Mouse (Mus musculus) T-helper 1 cell (primary cell): Measurements from ENCODE around the gene Terf2.

Experiments
- in situ Hi-C: fragments of 300-600 bp; cut with MboI, MseI; formaldehyde crosslinking; loops from one replicate; pipeline ENCODE4 v1.15.1; 2025; ENCODE audit warnings: high pct_unique_total_duplicates

Gene Terf2

DNA sequence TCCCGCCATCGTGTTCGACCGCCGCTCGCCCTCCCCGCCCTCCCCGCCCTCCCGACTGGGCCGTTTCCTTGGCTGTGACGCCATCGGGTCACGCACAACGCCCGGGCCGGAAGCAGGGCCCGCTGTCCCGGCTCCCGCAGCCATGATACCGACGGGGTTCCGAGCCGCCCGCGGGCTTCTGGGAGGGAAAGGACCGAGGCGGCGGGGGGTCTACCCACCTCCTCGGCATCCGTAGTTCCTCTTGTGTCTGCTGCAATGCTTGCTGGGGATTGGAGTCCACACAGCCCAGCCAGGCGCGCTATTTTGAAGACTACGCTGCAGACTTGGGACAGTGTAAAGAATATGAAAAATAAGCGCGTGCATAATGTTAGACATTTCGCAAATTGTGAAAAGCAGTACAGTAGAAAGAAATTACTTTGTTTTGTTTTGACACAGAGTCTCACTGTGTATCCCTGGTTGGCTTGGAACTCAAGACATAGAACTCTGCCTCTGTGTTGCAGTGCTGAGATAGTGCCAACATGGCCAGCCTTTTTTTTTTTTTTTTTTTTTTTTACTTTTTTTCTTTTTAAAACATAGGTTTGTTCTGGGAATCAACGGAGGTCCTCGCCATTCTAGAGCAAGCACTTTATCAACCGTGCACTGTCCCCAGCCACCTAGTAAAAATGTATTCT, at the start of gene Terf2:
Gene Terf2 (minus strand): TSS at position 182 of the 671 bp plus-strand sequence.
- in situ Hi-C loops, result no loop called here

DNA sequence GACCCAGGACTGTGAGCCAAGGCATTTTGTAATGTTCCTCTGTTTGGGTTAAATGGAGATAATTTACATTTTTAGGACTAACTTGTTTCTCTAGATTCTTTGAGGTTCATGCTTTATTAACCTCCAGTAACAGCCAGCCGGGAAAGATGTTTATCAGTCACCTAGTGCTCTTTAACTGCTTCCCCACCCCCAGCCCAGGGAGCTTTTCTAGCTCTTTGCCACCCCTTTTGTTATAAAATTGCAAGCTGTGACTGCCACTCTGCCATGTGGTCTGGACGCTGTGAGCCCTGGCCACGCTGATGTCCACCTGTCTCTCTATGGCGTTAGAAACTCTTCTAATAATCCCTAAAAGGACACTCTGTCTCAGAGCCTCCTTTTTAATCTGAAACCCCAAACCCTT, 47.2 kb upstream of the Terf2 start:
- in situ Hi-C loops, result no loop called here

DNA sequence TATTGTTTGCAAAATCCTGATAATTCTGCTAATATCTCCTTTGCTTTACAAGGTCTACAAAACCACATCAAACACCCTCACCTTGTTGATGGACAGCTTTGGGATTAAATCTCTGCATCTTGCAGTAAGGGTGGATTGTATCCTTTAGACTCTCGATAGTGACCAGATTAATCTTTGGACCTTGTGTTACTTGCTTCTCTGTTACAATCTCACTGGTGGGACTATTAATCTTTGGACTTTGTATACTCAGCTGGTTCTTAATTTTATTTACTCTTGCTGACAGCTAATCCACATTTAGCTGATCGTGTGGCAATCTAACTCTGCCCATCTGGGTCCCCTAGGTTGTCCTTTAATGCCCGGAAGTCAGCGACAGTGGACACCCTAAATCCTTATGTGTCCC, 46.2 kb upstream of the Terf2 start:
- in situ Hi-C loops, result no loop called here

DNA sequence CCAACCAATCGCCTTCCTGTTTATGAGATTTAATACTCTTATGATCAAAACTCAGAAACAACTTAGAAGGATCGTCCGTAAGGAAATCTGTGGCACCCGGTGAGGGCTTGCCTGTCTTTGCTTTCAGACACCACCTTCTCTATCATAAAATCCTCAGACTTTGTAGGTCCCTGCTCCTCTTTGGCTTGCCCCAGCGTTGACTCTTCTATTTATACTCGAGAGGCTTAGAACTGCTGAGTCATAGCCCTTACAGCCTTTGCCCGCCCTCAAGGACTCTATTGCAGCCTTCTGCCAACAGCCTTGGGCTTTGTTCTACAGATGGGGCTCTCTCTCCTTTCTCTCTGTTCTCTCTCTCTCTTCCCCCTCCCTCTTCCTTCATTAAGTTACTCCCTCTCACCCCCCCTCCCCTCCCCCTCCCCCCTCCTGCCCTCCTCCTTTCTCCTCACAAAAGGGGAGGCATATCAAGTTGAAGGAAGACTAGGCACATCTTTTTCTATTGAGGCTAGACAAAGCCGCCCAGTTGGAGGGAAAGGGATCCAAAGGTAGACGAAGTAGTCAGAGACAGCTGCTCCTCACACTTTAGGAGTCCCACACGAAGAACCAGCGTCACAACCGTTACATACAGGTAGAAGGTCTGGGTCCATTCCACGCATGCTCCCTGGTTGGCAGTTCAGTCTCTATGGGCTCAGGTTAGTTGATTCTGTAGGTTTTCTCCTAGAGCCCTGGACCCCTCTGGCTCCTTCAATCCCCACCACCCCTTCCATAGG, 43.5 kb upstream of the Terf2 start:
- in situ Hi-C loops, result no loop called here

DNA sequence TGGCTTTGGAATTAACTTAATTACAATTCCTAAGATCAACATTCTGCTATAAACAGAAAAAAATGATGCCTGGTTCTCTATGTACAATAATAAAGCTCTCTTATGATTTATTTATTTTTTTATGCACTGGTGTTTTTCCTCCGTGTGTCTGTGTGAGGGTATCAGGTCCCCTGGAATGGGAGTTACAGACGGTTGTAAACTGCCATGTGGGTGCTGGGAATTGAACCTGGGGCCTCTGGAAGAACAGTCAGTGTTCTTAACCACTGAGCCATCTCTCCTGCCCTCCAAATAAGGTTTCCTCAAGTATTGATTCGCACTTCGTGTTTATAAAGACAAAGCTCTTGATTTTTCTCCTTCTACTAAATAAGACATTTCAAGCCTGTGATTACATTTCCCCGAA, 42.0 kb upstream of the Terf2 start:
- in situ Hi-C loops, result no loop called here

DNA sequence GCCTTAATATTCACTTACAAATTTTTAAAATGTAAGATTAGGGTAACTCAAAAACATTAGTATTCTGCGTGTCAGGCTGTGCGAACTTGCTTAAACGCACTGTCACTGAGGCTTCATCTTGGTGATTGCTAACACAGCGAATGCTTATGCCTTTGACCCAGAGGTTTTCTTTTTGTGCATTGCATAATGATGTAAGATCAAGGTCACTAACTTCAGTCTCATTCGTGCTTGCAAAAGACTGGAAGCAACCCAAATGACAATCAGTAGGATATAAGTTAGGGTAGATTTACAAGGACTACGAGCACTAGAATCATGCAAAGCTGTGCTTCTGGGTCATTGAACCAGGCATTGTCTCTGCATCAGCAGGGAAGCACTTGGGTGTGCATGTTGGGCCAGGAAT, 41.2 kb upstream of the Terf2 start:
- in situ Hi-C loops, result no loop called here

DNA sequence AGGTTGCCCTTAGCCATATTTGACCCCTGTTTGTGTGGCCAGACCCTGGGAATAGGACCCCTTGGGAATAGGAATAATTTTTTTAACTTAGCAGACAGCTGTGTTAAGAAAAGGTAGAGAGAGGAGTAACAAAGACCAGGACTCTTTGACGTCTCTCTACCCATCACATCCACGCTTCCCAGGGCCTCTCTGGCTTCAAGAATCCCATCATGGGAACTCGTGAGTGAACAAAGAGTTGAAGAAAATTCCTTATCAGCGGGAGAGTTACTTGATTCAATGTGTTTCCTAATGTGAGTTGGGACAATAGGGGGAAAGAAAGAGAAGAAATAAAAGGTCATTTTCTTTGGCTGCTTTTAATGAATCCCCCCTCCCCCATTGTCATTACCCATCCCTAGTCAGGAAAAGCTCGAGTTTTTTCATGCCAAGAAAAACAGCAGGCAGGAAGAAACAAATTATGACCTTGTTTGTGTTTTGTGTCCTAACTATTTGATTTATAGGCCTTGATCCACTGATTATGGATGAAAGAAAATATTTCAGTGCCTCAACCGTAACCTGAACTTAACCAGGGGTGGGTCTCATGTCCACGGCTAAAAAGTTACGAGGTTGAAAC, 39.8 kb upstream of the Terf2 start:
- in situ Hi-C loops, result no loop called here

DNA sequence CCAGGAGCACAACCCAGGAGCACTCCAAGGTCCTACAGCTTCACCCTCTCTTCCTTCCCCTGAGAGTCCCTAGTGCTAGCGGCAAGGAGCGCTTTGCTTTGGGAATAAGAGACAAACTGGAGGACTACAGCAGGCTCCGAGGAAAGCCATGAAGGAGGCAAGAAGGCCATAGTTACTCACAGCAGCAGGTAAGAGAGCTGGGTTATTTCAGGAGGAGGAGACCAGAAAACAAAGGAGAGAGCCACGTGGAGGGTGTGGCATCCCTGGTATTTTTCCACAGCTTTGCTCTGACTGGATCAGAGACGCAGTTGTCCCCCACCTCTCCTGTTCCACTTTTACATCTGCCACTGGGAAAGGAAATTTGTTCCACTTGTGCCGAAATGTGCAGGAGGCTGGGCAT, 37.5 kb upstream of the Terf2 start:
- in situ Hi-C loops, result no loop called here

DNA sequence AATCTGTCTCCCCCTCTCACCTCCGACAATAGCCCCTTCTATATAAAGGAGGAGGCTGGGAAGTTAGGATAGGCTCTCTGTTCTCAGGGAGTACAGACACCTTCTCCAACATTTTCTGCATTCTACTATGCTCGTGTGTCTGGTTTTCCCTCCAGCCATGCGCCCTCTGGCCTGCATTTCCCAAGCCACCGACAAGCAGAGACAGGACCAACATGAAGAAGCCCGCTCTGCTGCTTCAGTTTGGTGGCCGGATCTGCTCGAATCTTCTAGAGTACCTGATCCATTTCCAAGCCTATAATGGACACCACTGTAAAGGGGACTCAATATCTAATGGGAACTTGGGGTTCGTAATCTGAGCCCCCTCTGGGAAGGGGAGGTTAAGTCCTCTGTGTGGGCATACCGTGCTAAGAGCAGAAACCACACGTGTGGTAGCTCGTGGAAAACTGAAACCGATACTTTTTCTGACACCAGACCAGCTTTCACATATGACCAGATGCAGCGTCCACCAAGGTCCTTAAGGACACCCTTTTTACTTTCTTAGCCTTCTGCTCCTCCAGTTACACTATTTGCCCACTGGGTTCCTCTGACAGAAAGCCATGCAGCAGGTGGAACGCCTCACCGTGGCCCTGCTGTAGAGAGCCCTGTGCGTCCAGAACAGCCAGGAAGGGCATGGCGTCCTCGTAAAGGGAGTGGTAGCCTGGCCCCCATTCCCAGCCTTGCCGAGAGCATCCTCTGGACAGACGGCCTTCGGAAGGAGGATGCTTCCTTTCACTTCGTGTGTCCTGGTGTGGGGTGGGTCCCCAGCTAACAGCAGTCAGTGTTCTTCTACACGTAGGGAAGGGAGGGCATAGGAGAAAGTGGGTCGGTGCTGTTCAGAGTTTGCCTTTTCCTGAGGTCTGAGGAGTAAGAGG, 36.5 kb upstream of the Terf2 start:
- in situ Hi-C loops, result no loop called here

DNA sequence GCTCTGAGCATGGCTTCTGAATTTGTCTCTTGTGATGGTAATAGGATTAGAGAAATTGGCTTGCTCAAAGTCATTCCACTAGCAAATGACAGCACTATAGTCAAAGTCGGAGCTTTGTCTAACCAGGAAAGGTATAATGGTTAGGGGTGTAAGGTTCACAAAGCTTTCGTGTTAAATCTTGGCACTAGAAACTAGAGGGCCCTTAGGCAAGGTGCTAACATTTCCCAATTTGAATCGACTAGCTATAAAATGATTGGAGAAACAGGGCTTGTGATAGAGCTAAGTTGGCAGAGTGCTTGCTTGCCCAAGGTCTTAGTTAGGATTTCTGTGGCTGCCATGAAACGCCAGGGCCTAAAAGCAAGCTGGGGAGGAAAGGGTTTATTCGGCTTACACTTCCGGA, 33.7 kb upstream of the Terf2 start:
- in situ Hi-C loops, result no loop called here

DNA sequence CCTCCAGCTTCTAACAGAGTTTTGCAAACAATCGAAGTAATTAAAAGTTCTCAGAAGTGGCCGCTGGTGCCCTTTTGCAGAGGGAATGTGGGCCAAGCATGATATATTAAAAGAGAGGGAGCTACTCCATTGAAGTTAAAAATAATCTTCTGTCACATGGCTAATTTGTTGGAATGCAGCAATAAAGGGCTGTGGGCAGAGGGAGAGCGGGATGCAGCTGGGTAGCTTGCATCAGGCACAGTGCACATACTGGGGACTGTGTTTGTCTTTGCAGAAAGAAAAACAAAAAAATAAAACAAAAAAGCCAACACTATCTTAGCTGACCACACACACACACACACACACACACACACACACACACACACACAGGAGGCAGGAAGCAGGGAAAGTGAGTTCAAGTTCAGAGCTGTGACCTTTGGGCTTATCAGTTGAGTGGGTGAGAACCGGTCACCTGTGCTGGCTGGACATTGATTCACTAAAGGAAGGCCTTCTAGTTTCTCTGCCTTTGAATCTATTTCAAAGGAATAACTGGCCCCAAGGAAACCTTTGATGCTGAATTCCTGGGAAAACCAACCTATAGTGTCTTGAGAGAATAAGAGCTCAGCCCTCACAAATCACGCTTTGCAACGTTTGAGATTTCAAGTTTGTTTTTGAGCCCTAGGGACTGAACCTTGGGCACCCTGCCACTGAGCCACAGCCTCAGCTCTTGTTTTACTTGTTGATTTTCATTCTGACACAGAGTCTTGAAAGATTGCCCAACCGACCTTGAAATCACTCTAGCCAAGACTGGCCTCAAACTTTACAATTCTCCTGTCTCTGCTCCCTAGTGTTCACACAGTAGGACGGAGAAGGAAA, 33.1 kb upstream of the Terf2 start:
- in situ Hi-C loops, result no loop called here

DNA sequence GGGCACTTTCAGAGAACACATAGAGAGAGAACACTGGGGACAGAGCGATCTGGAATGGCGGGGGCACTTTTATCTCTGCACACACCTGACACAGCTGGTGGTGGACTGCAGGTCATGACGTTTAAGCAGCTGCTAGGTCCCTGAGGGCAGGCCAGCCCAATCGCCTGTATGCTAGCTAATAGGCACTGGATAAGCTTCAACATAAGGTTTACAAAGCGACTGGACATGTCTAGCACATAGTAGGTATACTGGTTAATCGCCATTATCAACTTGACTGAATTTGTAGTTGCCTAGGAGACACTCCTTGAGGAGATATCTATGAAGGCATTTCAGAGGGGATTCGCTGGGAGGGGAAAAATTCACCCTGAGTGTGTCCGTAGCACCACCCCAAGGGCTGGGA, 28.0 kb upstream of the Terf2 start:
- in situ Hi-C loops, result no loop called here

DNA sequence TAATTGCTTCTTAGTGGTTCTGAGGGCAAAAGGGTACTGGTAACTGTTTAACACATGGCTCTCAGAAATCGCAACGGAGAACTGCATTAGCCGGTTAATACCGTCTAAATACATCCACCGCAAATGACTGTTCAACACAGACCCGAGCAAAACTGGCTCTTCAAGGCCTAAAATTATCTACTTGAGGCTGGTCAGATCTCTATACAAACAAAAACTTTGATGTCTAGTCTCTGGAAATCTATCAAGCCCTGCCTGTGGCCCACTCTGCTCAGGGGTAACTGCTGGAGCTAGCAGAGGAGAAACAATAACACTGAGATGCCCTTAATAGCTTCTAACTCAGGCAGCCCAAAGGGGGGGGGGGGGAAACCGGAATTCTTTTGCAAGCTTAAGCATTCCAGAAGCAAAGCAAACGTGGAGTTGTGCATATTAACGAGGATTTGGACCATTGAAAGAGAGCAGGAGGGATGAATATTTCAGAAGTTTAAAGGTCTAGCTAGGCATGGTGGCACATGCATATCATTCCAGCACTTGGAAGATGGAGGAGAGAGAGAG, 26.8 kb upstream of the Terf2 start:
- in situ Hi-C loops, result no loop called here

DNA sequence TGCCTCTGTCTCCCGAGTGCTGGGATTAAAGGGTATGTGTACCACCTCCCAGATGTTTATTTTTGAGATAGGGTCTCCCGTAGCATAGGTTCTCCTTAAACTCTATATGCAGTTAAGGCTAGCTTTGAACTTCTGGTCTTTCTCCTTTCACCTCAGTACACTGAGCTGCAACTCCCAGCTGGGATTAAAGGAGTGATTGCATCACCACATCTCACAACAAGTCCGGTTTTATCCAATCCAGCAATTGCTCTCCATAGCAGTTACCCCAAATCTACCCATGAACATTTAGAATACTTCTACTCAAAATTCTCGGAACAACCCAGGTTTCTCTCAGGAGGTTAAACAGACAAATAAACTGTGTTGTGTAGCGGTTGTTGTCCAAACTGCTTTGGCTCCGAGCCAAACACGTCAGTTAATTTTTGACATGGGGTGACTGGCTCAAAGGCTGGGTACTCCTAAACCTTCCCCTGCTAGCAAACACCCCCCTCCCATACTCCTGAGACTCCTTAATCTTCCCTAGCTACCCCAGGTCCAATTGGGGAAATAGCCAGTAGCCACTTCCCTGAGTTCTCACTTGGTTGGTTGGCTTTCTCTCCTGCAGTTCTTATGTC, 25.4 kb upstream of the Terf2 start:
- in situ Hi-C loops, result no loop called here

DNA sequence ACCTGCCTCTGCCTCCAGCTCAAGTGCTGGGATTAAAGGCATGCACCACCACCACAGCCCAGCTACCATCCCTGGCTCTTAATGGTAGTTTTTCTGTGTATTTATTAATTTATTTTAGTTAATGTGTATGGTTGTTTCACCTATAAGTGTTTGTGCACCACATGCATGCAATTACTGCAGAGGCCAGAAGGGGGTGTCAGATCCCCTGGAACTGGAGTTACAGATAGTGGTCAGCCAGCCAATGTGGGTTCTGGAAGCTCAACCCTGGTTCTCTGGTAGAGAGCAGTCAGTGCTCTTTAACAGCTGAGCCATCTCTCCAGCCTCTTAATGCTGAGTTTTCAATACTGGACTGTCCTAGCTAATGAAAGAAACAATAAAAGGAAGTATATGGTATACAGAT, 24.5 kb upstream of the Terf2 start:
- in situ Hi-C loops, result no loop called here

DNA sequence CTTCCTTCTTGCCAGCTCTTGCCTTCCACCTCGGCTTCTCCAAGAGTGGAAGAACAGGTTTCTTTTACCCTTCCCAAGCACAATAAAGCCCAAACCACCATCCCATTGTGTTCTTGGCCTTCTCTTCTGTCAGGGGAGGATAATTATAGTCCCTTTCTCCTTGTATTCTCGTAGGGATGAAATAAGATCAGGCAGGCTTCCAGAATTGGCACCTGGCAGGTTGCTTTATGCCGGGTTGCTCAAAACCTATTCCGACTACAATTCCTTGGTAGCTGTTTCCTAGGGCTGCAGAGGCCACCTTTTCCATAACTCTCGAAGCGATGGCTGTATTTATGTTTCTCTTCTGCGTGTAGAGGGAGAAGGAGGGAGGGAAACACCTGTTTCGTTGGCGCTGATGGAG, 23.1 kb upstream of the Terf2 start:
- in situ Hi-C loops, result loop anchor here (5.0 kb wide), 1 partner anchor 203 kb away; no protein-coding TSS in a partner anchor

DNA sequence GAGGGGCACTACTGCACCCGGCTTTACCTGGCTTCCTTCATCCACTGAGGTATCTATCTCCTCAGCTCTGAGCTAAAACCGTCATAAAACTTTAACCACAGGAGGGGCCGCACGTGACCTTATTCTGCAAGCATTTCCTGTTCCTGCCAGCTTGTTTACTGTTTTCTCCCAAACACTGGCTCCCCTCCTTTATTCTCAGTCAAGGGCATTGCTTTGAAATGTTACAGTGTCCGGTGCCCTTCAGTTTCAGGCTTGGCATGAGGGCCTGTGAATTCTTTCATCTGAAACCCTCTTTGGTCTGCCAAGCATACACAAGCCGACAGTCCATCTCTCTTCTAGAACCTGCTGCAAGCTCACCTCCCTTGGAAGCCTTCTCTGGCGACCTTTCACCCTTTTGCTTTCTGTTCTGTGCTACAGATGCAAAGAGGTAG, 22.5 kb upstream of the Terf2 start:
- in situ Hi-C loops, result loop anchor here (5.0 kb wide), 1 partner anchor 203 kb away; no protein-coding TSS in a partner anchor

DNA sequence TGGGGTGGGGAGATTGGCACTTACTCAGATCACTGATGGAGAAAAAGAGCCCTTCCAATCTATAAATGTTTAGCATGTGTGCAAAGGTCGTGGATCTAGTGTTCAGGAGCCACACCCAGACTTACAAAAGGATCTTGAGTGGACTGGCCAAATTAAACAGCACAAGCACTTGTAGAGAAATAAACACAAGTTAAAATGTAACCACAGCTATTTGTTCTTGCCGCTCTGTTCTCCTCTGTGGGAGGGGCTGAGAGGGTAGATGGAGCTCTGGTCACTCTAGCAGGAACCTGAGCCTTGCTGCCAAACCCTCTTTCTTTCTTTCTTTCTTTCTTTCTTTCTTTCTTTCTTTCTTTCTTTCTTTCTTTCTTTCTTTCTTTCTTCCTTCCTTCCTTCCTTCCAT, 20.7 kb upstream of the Terf2 start:
- in situ Hi-C loops, result loop anchor here (5.0 kb wide), 1 partner anchor 205 kb away; no protein-coding TSS in a partner anchor

DNA sequence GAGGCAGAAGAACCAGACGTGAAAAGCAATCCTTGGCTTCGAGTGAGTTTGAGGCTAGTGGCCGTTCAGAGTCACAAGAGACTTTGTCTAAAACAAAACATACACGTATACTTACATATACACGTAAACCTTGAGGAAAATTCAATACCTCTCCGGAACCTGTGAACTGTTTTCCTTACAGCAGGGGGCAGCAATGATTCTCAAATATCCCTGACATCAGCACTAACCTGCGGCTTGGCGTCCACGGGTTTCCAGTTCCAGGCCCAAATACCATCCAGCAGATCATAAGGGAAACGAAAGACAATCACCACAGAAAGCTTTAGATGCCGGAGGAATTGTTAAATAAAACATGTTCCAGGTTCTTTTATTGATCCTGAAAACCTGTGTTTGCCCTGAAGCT, 19.7 kb upstream of the Terf2 start:
- in situ Hi-C loops, result loop anchor here (5.0 kb wide), 1 partner anchor 206 kb away; no protein-coding TSS in a partner anchor

DNA sequence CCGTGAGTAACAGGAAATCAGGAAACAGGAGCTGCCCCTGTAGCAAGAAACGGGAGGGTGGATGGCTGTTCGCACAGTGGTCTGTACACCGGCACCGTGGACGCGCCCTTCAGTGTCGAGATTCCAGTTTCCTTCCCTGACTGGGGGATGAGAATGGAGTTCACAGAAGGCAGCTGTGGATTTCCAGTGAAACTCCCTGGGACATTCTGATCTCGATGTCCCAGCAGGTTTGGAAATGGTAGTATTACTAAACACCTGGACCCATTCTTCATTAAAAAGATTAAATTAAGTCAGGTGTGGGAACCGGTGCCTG, 18.6 kb upstream of the Terf2 start:
- in situ Hi-C loops, result loop anchor here (5.0 kb wide), 1 partner anchor 207 kb away; no protein-coding TSS in a partner anchor
